Mouse (Mus musculus) limb, embryonic 11.5 days (tissue): ENCODE data around the gene Msi2. TPM values are rescaled to one million over a fixed set of nuclear protein-coding genes. Genes with fewer than 3 reads are reported as not detected.

ENCODE experiments used
- microRNA-seq: library from miRNA; unstranded; fragments of <30 nt; microRNA quantifications from one replicate; pipeline ENCODE4, GENCODE M21; 2016
- polyA plus RNA-seq: library from polyadenylated mRNA; unstranded; fragments of >200 nt; fragmentation: Nextera tagmentation; extraction: Ambion mirVana; gene quantifications from 2 replicates; pipeline ENCODE4 v1.2.1, GENCODE M21; 2014

The Msi2 gene
- polyA plus RNA-seq, 1 experiment from 2014 or later, result 18.1 TPM

Small RNA genes within 50 kb of the gene (microRNA-seq; reads per million reads assigned to microRNA genes)
- not detected for gene Mir378b

Other genes starting within 250 kb of the Msi2 start
- gene Akap1, start 146.1 kb upstream of the Msi2 start, polyA plus RNA-seq, result 9.8 and 11.3 TPM in 2 replicates
- gene Scpep1, start 237.0 kb upstream of the Msi2 start, polyA plus RNA-seq, result 69.8 and 75.9 TPM in 2 replicates
- gene Elobl, start 248.4 kb upstream of the Msi2 start, polyA plus RNA-seq, result not detected in 2 replicates